Mouse (Mus musculus) cerebellum, postnatal 4 days (tissue): ENCODE data around the gene Gtse1.

ENCODE experiments used
- DNase-seq, 2 experiments: peaks; one replicate each; pipeline ENCODE4 v3.0.0; 2022; ENCODE audit warnings: low spot score in 2 of 2, mixed read lengths in 1 of 2

Gene Gtse1

GRCm38 (mm10) chr15:85921855-85922254, 62.3 kb downstream of the Gtse1 start:
- DNase-seq: no peak
